In genomic region chr17:8801855-8802104, GRCm38 (mm10) we compare ENCODE assay signal across 8 mouse cellular contexts.
DNase-seq lines count a peak whose midpoint lies in the region; ATAC-seq and TF ChIP-seq lines count a peak whose summit lies in the region.

No protein-coding gene starts in this region.

- peak in 1 of 2 experiments; percentile 56 for DNase-seq in cerebellum, adult 2 months
- no peak for DNase-seq in cerebellum, postnatal 25 days
- no peak for DNase-seq in lung, postnatal 36 days
- DNase-seq in limb, embryonic 14.5 days (ENCODE audit: low spot score): no peak
- DNase-seq in cerebellum, adult 11 months: no peak
- DNase-seq in thymus, postnatal 25 days: no peak

- H3K4me3 ChIP-seq in cerebellum, adult 2 months (replicated peaks; ENCODE audit: insufficient read depth, low read depth, low read length): peak overlapping the region; percentile 51
- peak overlapping the region; percentile 71 for H3K4me3 ChIP-seq in lung, embryonic 16.5 days (ENCODE audit: low read length)
- H3K4me3 ChIP-seq in limb, embryonic 14.5 days (replicated peaks; ENCODE audit: low read length): peak overlapping the region; percentile 68
- peak overlapping the region; percentile 66 for H3K4me3 ChIP-seq in stomach, embryonic 15.5 days (replicated peaks)

- peak overlapping the region; percentile 72 for H3K9ac ChIP-seq in lung, embryonic 16.5 days (ENCODE audit: low read length)
- H3K9ac ChIP-seq in limb, embryonic 14.5 days (ENCODE audit: low read depth, low read length, severe bottlenecking): peak overlapping the region; percentile 71
- H3K9ac ChIP-seq in stomach, embryonic 15.5 days: peak overlapping the region; percentile 47

- H3K27me3 ChIP-seq in cerebellum, adult 2 months (ENCODE audit: control insufficient read depth, insufficient read depth, low read length): no peaks in the 10 kb centered on the region
- peaks cover 62% of the 10 kb centered on the region for H3K27me3 ChIP-seq in lung, embryonic 16.5 days (ENCODE audit: control insufficient read depth, insufficient read depth, low read depth, low read length)
- peaks cover 57% of the 10 kb centered on the region for H3K27me3 ChIP-seq in limb, embryonic 14.5 days (ENCODE audit: control insufficient read depth, insufficient read depth, low read length)
- H3K27me3 ChIP-seq in stomach, embryonic 15.5 days (replicated peaks): peaks cover 74% of the 10 kb centered on the region

- no peaks in the 10 kb centered on the region for H3K36me3 ChIP-seq in lung, embryonic 16.5 days (ENCODE audit: control insufficient read depth, insufficient read depth, low read length)
- H3K36me3 ChIP-seq in limb, embryonic 14.5 days (ENCODE audit: control insufficient read depth, insufficient read depth, low read length): no peaks in the 10 kb centered on the region
- no peaks in the 10 kb centered on the region for H3K36me3 ChIP-seq in stomach, embryonic 15.5 days

- ATAC-seq in lung, embryonic 16.5 days (ENCODE audit: low read depth): no peak
- no peak for ATAC-seq in limb, embryonic 14.5 days (ENCODE audit: low FRiP score, low read depth)
- no peak for ATAC-seq in stomach, embryonic 15.5 days (ENCODE audit: insufficient read depth, low FRiP score, low read depth)

- peak overlapping the region; percentile 90 for H3K4me2 ChIP-seq in lung, embryonic 16.5 days (ENCODE audit: low read depth, low read length)
- H3K4me2 ChIP-seq in limb, embryonic 14.5 days (replicated peaks; ENCODE audit: low read depth, low read length, severe bottlenecking): peak overlapping the region; percentile 95
- peak overlapping the region; percentile 95 for H3K4me2 ChIP-seq in stomach, embryonic 15.5 days

- peaks cover 26% of the 10 kb centered on the region for H3K4me1 ChIP-seq in cerebellum, adult 2 months (ENCODE audit: control insufficient read depth, insufficient read depth, low read length)
- peaks cover 19% of the 10 kb centered on the region for H3K4me1 ChIP-seq in lung, embryonic 16.5 days (replicated peaks; ENCODE audit: control insufficient read depth, insufficient read depth, low read length)
- H3K4me1 ChIP-seq in limb, embryonic 14.5 days (ENCODE audit: control insufficient read depth, insufficient read depth, low read length): peaks cover 14% of the 10 kb centered on the region
- H3K4me1 ChIP-seq in stomach, embryonic 15.5 days: peaks cover 5% of the 10 kb centered on the region; the same call in 1 of the 2 replicates

- no peak overlapping the region for H3K27ac ChIP-seq in cerebellum, adult 2 months (ENCODE audit: insufficient read depth, low read length)
- H3K27ac ChIP-seq in lung, embryonic 16.5 days (ENCODE audit: low read length): 0 out of 2 replicates have a peak overlapping the region, but pooled peaks have one; percentile 75
- no peak overlapping the region for H3K27ac ChIP-seq in limb, embryonic 14.5 days (replicated peaks; ENCODE audit: low read depth, low read length)
- H3K27ac ChIP-seq in stomach, embryonic 15.5 days: 0 out of 2 replicates have a peak overlapping the region, but pooled peaks have one; percentile 44

- TF ChIP-seq CTCF in cerebellum, adult 2 months (IDR thresholded peaks at IDR 0.05; ENCODE audit: borderline replicate concordance, insufficient read depth, low read depth, low read length): no peak

- WGBS in cerebellum, adult 2 months: 1% methylated on average over 31 of the region's 31 CpGs
- under 1% methylated on average over 31 of the region's 31 CpGs for whole genome bisulfite sequencing in lung, embryonic 16.5 days
- WGBS in limb, embryonic 14.5 days: under 1% methylated on average over 20 of the region's 31 CpGs
- under 1% methylated on average over 27 of the region's 31 CpGs for WGBS in stomach, embryonic 15.5 days

- H3K9me3 ChIP-seq in lung, embryonic 16.5 days (ENCODE audit: control insufficient read depth, low read length): no peaks in the 10 kb centered on the region
- no peaks in the 10 kb centered on the region for H3K9me3 ChIP-seq in limb, embryonic 14.5 days (ENCODE audit: control insufficient read depth, low read length)
- H3K9me3 ChIP-seq in stomach, embryonic 15.5 days: no peaks in the 10 kb centered on the region

- TF ChIP-seq POLR2A in cerebellum, adult 2 months (IDR thresholded peaks at IDR 0.05; ENCODE audit: borderline replicate concordance, insufficient read depth, low read length): no peak
- TF ChIP-seq POLR2A in limb, embryonic 14.5 days (IDR thresholded peaks at IDR 0.05; ENCODE audit: borderline replicate concordance, extremely low read depth, insufficient read depth, insufficient read length): no peak

Comparison
In these comparisons a context has a peak if more than half of its experiments do, and no peak if none do; other contexts are left out.
1. H3K27ac ChIP-seq: peak in lung, embryonic 16.5 days (single experiment) and stomach, embryonic 15.5 days (single experiment); none in cerebellum, adult 2 months (single experiment) and limb, embryonic 14.5 days (single experiment).
2. Peak in every context shown above with its lines, with median percentiles within 50 percentile points of each other: H3K4me3 ChIP-seq, H3K4me2 ChIP-seq and H3K9ac ChIP-seq.